Mouse (Mus musculus) stomach, embryonic 16.5 days (tissue): ENCODE measurements around the gene Hist1h3c. TPM values are rescaled to one million over a fixed set of nuclear protein-coding genes. Genes with fewer than 3 reads are reported as not detected.
A peak's percentile ranks its signal among the peaks of the same experiment; 100 is the strongest.
"Not testable (repeated sequence)": the region's sequence is repeated elsewhere in the genome, so short reads cannot be mapped to it uniquely, and the experiment has no call there.

Source experiments
- ATAC-seq: fragments of 200-750 bp; cut with Nextera tagmentation; 2 replicates; pipeline ENCODE4 v1.8.0; 2017; ENCODE audit warnings: moderate number of reproducible peaks, moderate TSS enrichment; ENCODE audit not compliant: insufficient read depth, low FRiP score
- H3K27ac ChIP-seq: fragments of 300-500 bp; sonication (generic); 2 replicates; pipeline ENCODE4 v1.5.1; 2014; ENCODE audit warnings: low read length
- H3K27me3 ChIP-seq: fragments of 300-500 bp; sonication (generic); 2 replicates; pipeline ENCODE4 v1.6.1; 2014; ENCODE audit warnings: low read length, control low read depth, mixed read lengths; ENCODE audit not compliant: control insufficient read depth, insufficient read depth
- H3K36me3 ChIP-seq: fragments of 300-500 bp; sonication (generic); 2 replicates; pipeline ENCODE4 v1.6.1; 2014; ENCODE audit warnings: low read length; ENCODE audit not compliant: control insufficient read depth, insufficient read depth
- H3K4me1 ChIP-seq: fragments of 300-500 bp; sonication (generic); 2 replicates; pipeline ENCODE4 v1.6.1; 2014; ENCODE audit warnings: low read length, control low read depth, mixed read lengths; ENCODE audit not compliant: control insufficient read depth, insufficient read depth
- H3K4me2 ChIP-seq: fragments of 300-500 bp; sonication (generic); 2 replicates; pipeline ENCODE4 v1.6.1; 2014; ENCODE audit warnings: low read depth, low read length, mixed read lengths
- H3K4me3 ChIP-seq: fragments of 300-500 bp; sonication (generic); replicated peaks from 2 replicates; pipeline ENCODE4 v1.5.1; 2014; ENCODE audit warnings: mild to moderate bottlenecking, low read length
- H3K9ac ChIP-seq: fragments of 300-500 bp; sonication (generic); 2 replicates; pipeline ENCODE4 v1.6.1; 2014; ENCODE audit warnings: low read length
- H3K9me3 ChIP-seq: fragments of 300-500 bp; sonication (generic); replicated peaks from 2 replicates; pipeline ENCODE4 v1.6.1; 2016; ENCODE audit warnings: low read length, control low read depth; ENCODE audit not compliant: control insufficient read depth
- WGBS: fragments of 180-500 bp; shearing (Covaris S2); extraction: QIAGEN DNeasy Blood & Tissue Kit; methylation state at CpG from one replicate; pipeline ENCODE4 v1.1.7; 2014; 5-methylcytosine and 5-hydroxymethylcytosine counted together
- polyA plus RNA-seq: library from polyadenylated mRNA; unstranded; fragments of >200 nt; fragmentation: Nextera tagmentation; extraction: Ambion mirVana; gene quantifications from 2 replicates; pipeline ENCODE4 v1.2.1, GENCODE M21; 2015

Gene Hist1h3c
- polyA plus RNA-seq, 1 experiment from 2014 or later = 3.1 TPM

DNA sequence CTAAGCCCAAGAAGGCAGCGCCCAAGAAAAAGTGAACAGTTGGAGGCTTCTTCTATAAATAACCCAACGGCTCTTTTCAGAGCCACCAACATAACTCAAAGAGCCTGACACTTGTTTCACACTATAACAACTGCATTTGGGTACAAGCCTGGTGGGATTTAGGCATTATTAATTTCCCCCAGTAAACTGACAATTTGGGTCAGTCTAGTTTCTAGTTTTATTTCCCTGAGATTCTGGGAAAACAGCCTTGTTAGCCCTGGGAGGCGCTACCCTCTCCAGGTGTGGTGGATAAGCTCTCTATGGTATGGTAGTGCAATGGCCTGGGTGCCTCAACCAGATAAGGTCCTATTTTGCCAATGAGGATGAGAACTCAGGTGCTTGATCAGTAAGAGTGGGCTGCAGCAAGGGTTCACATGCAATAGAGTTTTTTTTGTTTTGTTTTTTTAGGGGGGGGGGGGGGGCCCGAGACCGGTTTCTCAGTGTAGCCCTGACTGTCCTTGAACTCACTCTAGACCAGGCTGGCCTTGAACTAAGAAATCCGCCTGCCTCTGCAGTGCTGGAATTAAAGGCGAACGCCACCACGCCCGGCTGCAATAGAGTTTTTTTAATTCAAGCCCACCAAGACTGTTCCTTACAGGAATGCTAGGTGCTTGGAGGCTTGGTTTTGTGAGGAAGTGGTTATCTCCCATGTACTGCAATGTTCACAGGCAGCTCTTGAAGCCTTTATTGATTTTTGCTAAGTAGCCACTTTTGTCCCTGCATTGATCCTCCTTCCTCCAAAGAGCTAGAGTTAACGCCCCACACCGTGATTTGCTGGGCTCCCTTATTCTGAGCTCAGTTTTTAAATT lies 19.1 kb upstream of the Hist1h3c start:
- Histone ChIP-seq H3K4me2 (peak overlapping the region; percentile 75), H3K27me3 (no peaks in the 10 kb centered on the region), H3K36me3 (no peaks in the 10 kb centered on the region), H3K4me3 (peak overlapping the region; percentile 59), H3K27ac (peak overlapping the region; percentile 98), H3K4me1 (peaks cover 13% of the 10 kb centered on the region), H3K9me3 (no peaks in the 10 kb centered on the region), H3K9ac (peak overlapping the region; percentile 80)
- whole genome bisulfite sequencing = 37% methylated on average over 10 of the region's 12 CpGs
- ATAC-seq = no peak

DNA sequence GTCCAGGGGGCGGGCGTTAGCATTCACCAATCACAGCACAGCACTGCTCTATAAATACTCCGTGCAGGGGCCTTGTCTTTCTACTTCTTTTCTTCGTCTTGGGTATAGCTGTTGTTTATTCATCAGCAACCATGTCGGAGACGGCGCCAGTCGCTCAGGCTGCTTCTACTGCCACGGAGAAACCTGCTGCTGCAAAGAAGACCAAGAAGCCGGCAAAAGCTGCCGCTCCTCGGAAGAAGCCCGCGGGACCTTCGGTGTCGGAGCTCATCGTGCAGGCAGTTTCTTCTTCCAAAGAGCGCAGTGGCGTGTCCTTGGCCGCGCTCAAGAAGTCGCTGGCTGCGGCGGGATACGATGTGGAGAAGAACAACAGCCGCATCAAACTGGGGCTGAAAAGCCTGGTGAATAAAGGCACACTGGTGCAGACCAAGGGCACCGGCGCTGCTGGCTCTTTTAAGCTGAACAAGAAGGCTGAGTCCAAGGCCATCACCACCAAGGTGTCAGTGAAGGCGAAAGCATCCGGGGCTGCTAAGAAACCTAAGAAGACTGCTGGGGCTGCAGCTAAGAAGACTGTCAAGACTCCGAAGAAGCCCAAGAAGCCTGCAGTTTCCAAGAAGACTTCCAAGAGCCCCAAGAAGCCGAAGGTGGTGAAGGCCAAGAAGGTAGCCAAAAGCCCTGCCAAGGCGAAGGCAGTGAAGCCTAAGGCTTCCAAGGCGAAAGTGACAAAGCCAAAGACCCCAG lies 18.4 kb upstream of the Hist1h3c start, which contains the start of gene Hist1h1a:
Hist1h1a (plus strand) TSS at position 81 of the 738 bp plus-strand sequence.
- 3% methylated on average over 34 of the region's 34 CpGs for WGBS

DNA sequence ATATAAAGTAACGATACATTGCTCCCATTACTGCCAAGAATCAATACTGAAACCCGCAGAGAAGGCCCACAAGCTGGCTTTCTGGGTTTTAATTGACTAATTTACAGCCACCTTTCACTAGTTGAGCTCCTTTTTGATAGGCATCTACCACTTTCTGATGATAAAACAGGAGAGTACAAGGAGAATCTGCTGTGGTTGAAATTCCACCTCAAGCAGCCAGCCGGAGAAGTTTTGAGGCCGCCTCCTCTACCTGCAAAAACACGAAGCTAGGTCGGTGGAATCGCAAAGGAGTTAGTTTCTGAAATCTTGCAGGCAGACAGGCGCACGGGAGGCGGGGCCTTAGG lies 17.8 kb upstream of the Hist1h3c start:
- Histone ChIP-seq H3K4me2 (peak overlapping the region; percentile 75), H3K36me3 (no peaks in the 10 kb centered on the region), H3K9ac (peak overlapping the region; percentile 80), H3K4me3 (peak overlapping the region; percentile 59), H3K4me1 (peaks cover 13% of the 10 kb centered on the region), H3K27ac (peak overlapping the region; percentile 98), H3K9me3 (no peaks in the 10 kb centered on the region), H3K27me3 (no peaks in the 10 kb centered on the region)
- under 1% methylated on average over 10 of the region's 10 CpGs for WGBS
- ATAC-seq = no peak

More for the DNA sequence above, 18.4 kb upstream of the Hist1h3c start, which contains the start of gene Hist1h1a:
- H3K9me3 ChIP-seq = no peaks in the 10 kb centered on the region
- H3K4me1 ChIP-seq = peaks cover 13% of the 10 kb centered on the region
- H3K9ac ChIP-seq = peak within 1 kb of the TSS; percentile 80
- peak; percentile 78 for ATAC-seq
- no peaks in the 10 kb centered on the region for H3K27me3 ChIP-seq
- H3K4me2 ChIP-seq = peak within 1 kb of the TSS; percentile 75
- peak within 1 kb of the TSS; percentile 98 for H3K27ac ChIP-seq
- H3K36me3 ChIP-seq = no peaks in the 10 kb centered on the region
- H3K4me3 ChIP-seq = peak within 1 kb of the TSS; percentile 59

DNA sequence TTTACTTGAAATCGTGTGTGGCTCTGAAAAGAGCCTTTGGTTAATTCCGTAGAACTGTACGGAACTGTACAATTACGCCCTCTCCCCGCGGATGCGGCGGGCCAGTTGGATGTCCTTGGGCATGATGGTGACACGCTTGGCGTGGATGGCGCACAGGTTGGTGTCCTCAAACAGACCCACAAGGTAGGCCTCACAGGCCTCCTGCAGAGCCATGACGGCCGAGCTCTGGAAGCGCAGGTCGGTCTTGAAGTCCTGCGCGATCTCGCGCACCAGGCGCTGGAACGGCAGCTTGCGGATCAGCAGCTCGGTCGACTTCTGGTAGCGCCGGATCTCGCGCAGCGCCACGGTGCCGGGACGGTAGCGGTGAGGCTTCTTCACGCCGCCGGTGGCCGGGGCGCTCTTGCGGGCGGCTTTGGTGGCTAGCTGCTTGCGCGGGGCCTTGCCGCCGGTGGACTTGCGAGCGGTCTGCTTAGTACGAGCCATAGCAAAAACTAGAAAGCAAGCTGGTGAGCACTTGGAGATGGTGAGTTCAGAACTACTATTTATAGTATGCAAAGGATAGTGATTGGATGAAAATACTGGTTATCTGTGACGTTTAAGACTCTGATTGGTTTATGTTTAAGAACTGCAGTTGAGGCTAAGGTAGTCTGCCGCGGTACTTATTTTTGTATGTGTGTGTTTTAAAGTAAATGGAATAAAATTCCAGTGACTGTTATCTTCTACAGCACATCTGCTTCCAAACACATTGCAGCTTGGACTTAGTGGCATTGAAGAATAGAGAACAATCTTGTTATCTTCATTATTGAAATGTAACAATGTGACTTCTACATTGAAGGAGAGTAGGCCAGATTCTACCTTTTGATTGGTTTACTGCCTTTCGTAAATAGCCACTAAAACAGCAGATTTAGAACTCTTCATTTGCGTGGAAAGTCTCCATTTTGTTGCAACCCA lies 16.7 kb upstream of the Hist1h3c start, which contains the start of gene Hist1h3a:
Hist1h3a (minus strand) TSS at position 516 of the 951 bp plus-strand sequence.
- H3K27me3 ChIP-seq, H3K36me3 ChIP-seq, H3K9me3 ChIP-seq: not testable (repeated sequence)
- Histone ChIP-seq H3K4me2 (peak within 1 kb of the TSS; percentile 75), H3K4me3 (peak within 1 kb of the TSS; percentile 59), H3K27ac (peak within 1 kb of the TSS; percentile 98), H3K4me1 (peaks cover 17% of the 10 kb centered on the region), H3K9ac (peak within 1 kb of the TSS; percentile 80)
- ATAC-seq = peak; percentile 54
- under 1% methylated on average over 32 of the region's 52 CpGs for WGBS

DNA sequence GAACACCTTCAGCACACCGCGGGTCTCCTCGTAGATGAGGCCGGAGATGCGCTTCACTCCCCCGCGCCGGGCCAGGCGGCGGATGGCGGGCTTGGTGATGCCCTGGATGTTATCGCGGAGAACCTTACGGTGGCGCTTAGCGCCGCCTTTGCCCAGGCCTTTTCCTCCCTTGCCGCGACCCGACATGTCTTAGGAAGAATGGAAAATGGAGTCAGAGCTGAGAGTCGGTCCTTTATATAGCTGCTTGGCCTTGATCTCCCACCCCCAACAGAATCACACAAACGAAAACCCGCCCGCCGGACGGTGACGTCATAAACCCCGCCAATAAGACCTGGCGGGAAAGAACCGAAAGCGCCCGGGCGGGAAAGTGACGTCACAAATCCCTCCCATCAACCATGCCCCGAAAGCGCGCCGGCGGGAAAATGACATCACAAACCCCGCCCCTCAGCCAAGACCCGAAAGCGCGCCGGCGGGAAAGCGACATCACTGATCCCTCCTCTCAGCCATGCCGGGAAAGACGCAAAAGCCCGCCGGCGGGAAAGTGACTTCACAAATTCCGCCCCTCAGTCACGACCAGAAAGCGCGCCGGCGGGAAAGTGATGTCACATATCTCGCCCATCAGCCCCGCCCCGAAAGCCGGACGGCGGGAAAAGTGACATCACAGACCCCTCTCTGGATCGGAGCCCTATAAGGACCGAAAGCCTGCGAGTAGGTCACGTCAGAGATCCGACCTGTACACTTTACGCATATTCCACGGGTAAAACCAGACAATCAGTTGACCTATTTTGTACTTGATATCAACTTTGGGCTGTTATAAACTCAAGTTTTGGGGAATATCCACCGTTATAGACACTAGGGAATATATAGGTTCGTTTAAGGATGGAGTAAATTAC lies 15.8 kb upstream of the Hist1h3c start, which contains the start of gene Hist1h4a:
Hist1h4a (minus strand) TSS at position 259 of the 893 bp plus-strand sequence.
- Histone ChIP-seq H3K27me3 (no peaks in the 10 kb centered on the region), H3K9ac (peak within 1 kb of the TSS; percentile 70), H3K4me3 (peak within 1 kb of the TSS; percentile 59), H3K4me1 (peaks cover 18% of the 10 kb centered on the region), H3K9me3 (no peaks in the 10 kb centered on the region), H3K4me2 (peak within 1 kb of the TSS; percentile 75), H3K36me3 (no peaks in the 10 kb centered on the region), H3K27ac (peak within 1 kb of the TSS; percentile 98)
- ATAC-seq = peak; percentile 79
- under 1% methylated on average over 65 of the region's 72 CpGs for WGBS

DNA sequence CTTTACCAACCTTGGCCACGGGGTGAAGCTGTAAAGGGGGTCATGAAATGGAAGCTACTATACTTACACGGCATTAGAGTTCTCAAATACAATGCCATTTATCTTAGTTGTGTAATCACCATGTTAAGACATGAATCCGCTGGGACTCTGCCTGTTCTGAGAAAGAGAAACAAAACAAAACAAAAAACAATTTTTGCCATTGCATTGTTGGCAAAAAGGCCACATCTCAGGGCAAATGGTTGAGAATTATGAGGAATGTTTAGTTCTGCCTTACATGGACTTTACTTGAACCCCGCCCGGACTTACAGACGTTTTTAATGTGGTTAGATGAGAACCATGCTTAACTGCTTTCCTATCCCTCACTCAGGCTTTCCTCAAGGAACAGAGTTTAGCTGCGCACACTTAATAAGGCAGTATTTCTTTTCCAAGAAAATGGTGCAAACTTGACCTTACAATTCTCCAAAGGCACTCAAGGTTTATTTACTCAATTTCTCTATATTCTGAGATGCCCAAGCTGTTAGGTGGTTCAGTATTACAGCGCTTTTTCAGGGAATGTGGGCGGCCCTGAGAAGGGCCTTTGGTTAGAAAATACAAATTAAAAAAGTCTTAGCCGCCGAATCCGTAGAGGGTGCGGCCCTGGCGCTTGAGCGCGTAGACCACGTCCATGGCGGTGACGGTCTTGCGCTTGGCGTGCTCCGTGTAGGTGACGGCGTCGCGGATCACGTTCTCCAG lies 15.0 kb upstream of the Hist1h3c start:
- ATAC-seq = no peak
- WGBS = 2% methylated on average over 21 of the region's 27 CpGs
- peak overlapping the region; percentile 87 for H3K27ac ChIP-seq

DNA sequence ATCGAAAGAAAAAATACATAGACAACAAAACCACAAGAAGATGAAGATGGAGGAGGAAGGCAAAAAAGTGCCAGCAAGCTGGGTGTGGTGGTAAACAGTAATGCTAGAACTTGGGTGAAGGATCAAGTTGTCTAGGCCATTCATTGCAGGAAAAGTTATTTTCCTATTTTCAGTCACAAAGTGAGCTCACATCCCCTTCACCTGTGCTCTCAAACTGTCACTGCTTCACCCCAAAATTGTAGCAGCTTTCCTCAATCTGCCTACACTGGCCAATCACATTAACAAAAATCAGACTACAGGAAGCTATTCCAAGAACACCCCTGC lies 14.5 kb upstream of the Hist1h3c start:
- 68% methylated on average over 1 of the region's 1 CpGs for WGBS
- Histone ChIP-seq H3K36me3 (no peaks in the 10 kb centered on the region), H3K9me3 (no peaks in the 10 kb centered on the region), H3K27ac (peak overlapping the region; percentile 87), H3K9ac (peak overlapping the region; percentile 70; the same call in 1 of the 2 replicates), H3K4me3 (peak overlapping the region; percentile 59), H3K4me2 (peak overlapping the region; percentile 75), H3K4me1 (peaks cover 18% of the 10 kb centered on the region), H3K27me3 (no peaks in the 10 kb centered on the region)
- ATAC-seq = no peak

More for the DNA sequence above, 15.0 kb upstream of the Hist1h3c start:
- H3K9me3 ChIP-seq = no peaks in the 10 kb centered on the region
- H3K4me2 ChIP-seq = peak overlapping the region; percentile 75
- H3K9ac ChIP-seq = peak overlapping the region; percentile 70
- no peaks in the 10 kb centered on the region for H3K27me3 ChIP-seq
- H3K4me1 ChIP-seq = peaks cover 18% of the 10 kb centered on the region
- H3K36me3 ChIP-seq = no peaks in the 10 kb centered on the region
- H3K4me3 ChIP-seq = peak overlapping the region; percentile 59
